Mouse (Mus musculus): ENCODE measurements around the gene Wdr46. TPM values are rescaled to one million over a fixed set of nuclear protein-coding genes. Genes with fewer than 3 reads are reported as not detected.

Wdr46 gene
- total and polyA plus RNA-seq, 3 experiments, result 39.8 to 72.4 (median 49.7) TPM

GRCm38 (mm10) chr17:33917656-33918292 is 22.7 kb upstream of the Wdr46 start:
- H3K4me3 ChIP-seq (replicated peaks in 1 of 3; ENCODE audit: low read depth in 2 of 3, low read length in 2 of 3, poor library complexity in 1 of 3), result no peak overlapping the region
- dilution Hi-C loops (cut with MboI; ENCODE audit: extremely low pct_ligation_motif_present, extremely low pct_unique_long_range_greater_than_20kb, low sequenced_read_pairs), result no loop called here
- in situ Hi-C loops (cut with MboI; ENCODE audit: low pct_ligation_motif_present, low pct_unique_long_range_greater_than_20kb, low sequenced_read_pairs), result no loop called here

GRCm38 (mm10) chr17:33918293-33919203 is 21.9 kb upstream of the Wdr46 start:
- DNase-seq (ENCODE audit: extremely low read depth), result peak; percentile 34
- no peaks in the 10 kb centered on the region for H3K27me3 ChIP-seq (replicated peaks)
- peaks cover 26% of the 10 kb centered on the region for H3K79me2 ChIP-seq (replicated peaks; ENCODE audit: control insufficient read depth, extremely low read depth, insufficient read depth, poor library complexity, severe bottlenecking)
- H3K4me3 ChIP-seq (replicated peaks in 1 of 3; ENCODE audit: low read depth in 2 of 3, low read length in 2 of 3, poor library complexity in 1 of 3), result peak overlapping the region; percentile 71 to 99 (median 83)
- H3K4me2 ChIP-seq (ENCODE audit: insufficient read depth, low read depth, poor library complexity, severe bottlenecking), result peak overlapping the region; percentile 65
- dilution Hi-C loops (cut with MboI; ENCODE audit: extremely low pct_ligation_motif_present, extremely low pct_unique_long_range_greater_than_20kb, low sequenced_read_pairs), result no loop called here
- peaks cover 6% of the 10 kb centered on the region for H3K9me3 ChIP-seq (replicated peaks; ENCODE audit: low read length)
- TF ChIP-seq USF1 (IDR thresholded peaks at IDR 0.05; ENCODE audit: low read depth, low read length), result no peak
- no peak for TF ChIP-seq HCFC1 (IDR thresholded peaks at IDR 0.05; ENCODE audit: low read depth, low read length)
- no peak for TF ChIP-seq ZC3H11A (IDR thresholded peaks at IDR 0.05; ENCODE audit: low read depth, low read length)
- no peak for TF ChIP-seq ZMIZ1 (IDR thresholded peaks at IDR 0.05; ENCODE audit: low read depth, low read length)
- TF ChIP-seq TCF12 (IDR thresholded peaks at IDR 0.05; ENCODE audit: low read depth, low read length), result no peak
- no peak for TF ChIP-seq E2F4 (IDR thresholded peaks at IDR 0.05; ENCODE audit: insufficient replicate concordance, low read depth, low read length)
- no peak for TF ChIP-seq SIN3A (IDR thresholded peaks at IDR 0.05; ENCODE audit: low read length)
- TF ChIP-seq POLR2AphosphoS2 (IDR thresholded peaks at IDR 0.05; ENCODE audit: low read depth, low read length), result 0 out of 2 replicates have a peak, but pooled peaks have one; percentile 38
- 0 out of 2 replicates have a peak, but pooled peaks have one; percentile 14 for TF ChIP-seq MAX (IDR thresholded peaks at IDR 0.05; ENCODE audit: low read length)
- no peak for TF ChIP-seq SMC3 (IDR thresholded peaks at IDR 0.05; ENCODE audit: low read depth, low read length)
- peaks cover 41 to 60% of the 10 kb centered on the region in 2 experiments for H3K36me3 ChIP-seq (replicated peaks in 1 of 2; ENCODE audit: control insufficient read depth in 1 of 2, insufficient read depth in 1 of 2, low read length in 1 of 2)
- H3K4me1 ChIP-seq (ENCODE audit: control insufficient read depth in 1 of 2, insufficient read depth in 2 of 2), result peaks cover 32 to 55% of the 10 kb centered on the region in 2 experiments
- peak overlapping the region; percentile 11; the same call in 1 of the 2 replicates for H3K9ac ChIP-seq (ENCODE audit: insufficient read depth, low read depth)
- peak overlapping the region; percentile 66 for H3K27ac ChIP-seq (ENCODE audit: insufficient read depth, low read depth)
- in situ Hi-C loops (cut with MboI; ENCODE audit: low pct_ligation_motif_present, low pct_unique_long_range_greater_than_20kb, low sequenced_read_pairs), result no loop called here

More at GRCm38 (mm10) chr17:33917656-33918292, 22.7 kb upstream of the Wdr46 start:
- Histone ChIP-seq H3K4me1 (ENCODE audit: control insufficient read depth in 1 of 2, insufficient read depth in 2 of 2) (peaks cover 32 to 55% of the 10 kb centered on the region in 2 experiments), H3K27ac (ENCODE audit: insufficient read depth, low read depth) (no peak overlapping the region), H3K9me3 (replicated peaks; ENCODE audit: low read length) (peaks cover 6% of the 10 kb centered on the region), H3K4me2 (ENCODE audit: insufficient read depth, low read depth, poor library complexity, severe bottlenecking) (no peak overlapping the region; the same call in 1 of the 2 replicates), H3K79me2 (replicated peaks; ENCODE audit: control insufficient read depth, extremely low read depth, insufficient read depth, poor library complexity, severe bottlenecking) (peaks cover 24% of the 10 kb centered on the region), H3K27me3 (replicated peaks) (no peaks in the 10 kb centered on the region), H3K36me3 (replicated peaks in 1 of 2; ENCODE audit: control insufficient read depth in 1 of 2, insufficient read depth in 1 of 2, low read length in 1 of 2) (peaks cover 44 to 62% of the 10 kb centered on the region in 2 experiments), H3K9ac (ENCODE audit: insufficient read depth, low read depth) (no peak overlapping the region)
- TF ChIP-seq POLR2A (IDR thresholded peaks at IDR 0.05; ENCODE audit: low read depth, low read length), result no peak
- no peak for TF ChIP-seq CHD2 (IDR thresholded peaks at IDR 0.05; ENCODE audit: low read length)
- no peak for TF ChIP-seq MAZ (IDR thresholded peaks at IDR 0.05; ENCODE audit: low read depth, low read length)
- TF ChIP-seq HCFC1 (IDR thresholded peaks at IDR 0.05; ENCODE audit: low read depth, low read length), result no peak
- no peak for DNase-seq (ENCODE audit: extremely low read depth)
